Mouse (Mus musculus) erythroblast, embryonic 14.5 days (primary cell): Measurements from ENCODE around the gene Nr2f6.

Experiments used
- GATA1 ChIP-seq: IDR thresholded peaks from 2 replicates; pipeline ENCODE4 v1.6.1; 2012; ENCODE audit warnings: low read length, inconsistent platforms, mixed read lengths
- TAL1 ChIP-seq: IDR thresholded peaks from 3 replicates; pipeline ENCODE4 v1.6.1; 2012; ENCODE audit warnings: low read length, inconsistent platforms, mixed read lengths

DNA sequence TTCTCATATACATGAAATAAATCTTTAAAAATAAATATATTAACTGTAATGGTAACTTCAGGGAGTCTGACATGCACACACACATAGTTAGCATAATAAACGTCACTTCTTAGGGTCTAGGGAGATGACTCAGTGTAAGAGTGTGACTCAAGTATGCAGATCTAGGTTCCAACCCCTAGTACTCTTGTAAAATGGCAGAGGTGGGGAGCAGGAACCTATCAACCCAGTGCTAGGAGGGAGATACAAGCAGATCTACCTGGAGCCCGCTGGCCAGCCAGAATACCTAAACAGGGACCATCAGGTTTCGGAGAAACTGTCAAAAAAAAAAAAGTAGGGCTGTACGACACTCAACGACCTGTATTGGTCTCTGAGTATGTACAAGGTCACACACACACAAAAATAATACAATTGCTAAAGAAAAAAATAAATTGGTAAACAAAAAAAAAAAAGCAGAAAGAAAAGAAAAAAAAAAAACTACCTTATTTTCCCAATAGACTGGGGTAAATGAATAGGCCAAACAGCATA is 11.0 kb downstream of the Nr2f6 start:
- TF ChIP-seq TAL1: no peak
- TF ChIP-seq GATA1: no peak
